7 mouse cellular contexts compared by ENCODE assay signal in the genomic region with DNA sequence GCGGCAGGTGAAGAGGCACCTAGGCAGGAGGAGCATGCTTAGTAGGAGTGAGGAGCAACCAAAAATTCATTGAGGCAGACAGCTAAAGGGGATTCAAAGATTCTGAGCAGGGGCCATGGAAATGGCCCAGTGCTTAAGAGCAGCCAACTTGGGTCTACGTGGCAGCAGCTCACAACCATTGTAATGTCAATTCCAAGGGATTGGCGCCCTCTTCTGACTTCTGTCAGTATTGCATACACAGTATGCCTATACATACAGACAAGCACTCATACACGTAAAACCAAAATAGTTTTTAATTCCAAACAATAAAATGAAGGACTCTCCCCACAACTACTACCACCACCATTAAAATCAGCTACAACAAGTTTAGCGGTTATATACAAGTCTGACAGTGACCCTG.
DNase-seq lines count a peak whose midpoint lies in the region; ATAC-seq and TF ChIP-seq lines count a peak whose summit lies in the region.

No protein-coding gene starts in this region.

- WGBS in kidney, embryonic 16.5 days: 83% methylated on average over 5 of the region's 5 CpGs
- WGBS in lung, postnatal 0 days: 78% methylated on average over 5 of the region's 5 CpGs

- H3K36me3 ChIP-seq in kidney, embryonic 16.5 days (ENCODE audit: insufficient read depth, low read length): no peaks in the 10 kb centered on the region
- H3K36me3 ChIP-seq in MEL (ENCODE audit: control insufficient read depth in 1 of 2, insufficient read depth in 2 of 2, low read length in 2 of 2): no peaks in the 10 kb centered on the region
- no peaks in the 10 kb centered on the region for H3K36me3 ChIP-seq in lung, postnatal 0 days (ENCODE audit: insufficient read depth, low read length)

- no peaks in the 10 kb centered on the region for H3K9me3 ChIP-seq in kidney, embryonic 16.5 days (ENCODE audit: low read length)
- no peaks in the 10 kb centered on the region for H3K9me3 ChIP-seq in MEL (replicated peaks; ENCODE audit: insufficient read depth, low read length)
- H3K9me3 ChIP-seq in lung, postnatal 0 days (ENCODE audit: low read length): no peaks in the 10 kb centered on the region

- H3K27ac ChIP-seq in kidney, embryonic 16.5 days (ENCODE audit: low read length): no peak overlapping the region
- no peak overlapping the region for H3K27ac ChIP-seq in MEL (ENCODE audit: control insufficient read depth, low read depth, low read length)
- H3K27ac ChIP-seq in lung, postnatal 0 days (ENCODE audit: low read length): no peak overlapping the region

- ATAC-seq in kidney, embryonic 16.5 days (ENCODE audit: low FRiP score, low TSS enrichment): no peak
- ATAC-seq in lung, postnatal 0 days: no peak

- peak; percentile 45 to 84 (median 73) for TF ChIP-seq CTCF in MEL (IDR thresholded peaks at IDR 0.05 in 2 of 3, conservative IDR thresholded peaks at IDR 0.05 in 1 of 3; ENCODE audit: control insufficient read depth in 1 of 3, insufficient read depth in 1 of 3, low read depth in 2 of 3, low read length in 3 of 3, poor library complexity in 1 of 3, severe bottlenecking in 1 of 3)
- peak; percentile 70 for TF ChIP-seq CTCF in lung, postnatal 0 days (IDR thresholded peaks at IDR 0.05)

- no peak overlapping the region for H3K4me2 ChIP-seq in kidney, embryonic 16.5 days (replicated peaks; ENCODE audit: low read depth, low read length)
- no peak overlapping the region for H3K4me2 ChIP-seq in lung, postnatal 0 days (replicated peaks; ENCODE audit: low read depth, low read length)

- H3K27me3 ChIP-seq in kidney, embryonic 16.5 days (ENCODE audit: insufficient read depth, low read length): no peaks in the 10 kb centered on the region
- H3K27me3 ChIP-seq in MEL (ENCODE audit: control insufficient read depth in 1 of 2, insufficient read depth in 2 of 2, low read length in 2 of 2): no peaks in the 10 kb centered on the region
- no peaks in the 10 kb centered on the region for H3K27me3 ChIP-seq in lung, postnatal 0 days (replicated peaks; ENCODE audit: insufficient read depth, low read length)

- no peak for TF ChIP-seq POLR2A in MEL (IDR thresholded peaks at IDR 0.05; ENCODE audit: control insufficient read depth in 1 of 2, insufficient read depth in 1 of 2, low read depth in 1 of 2, low read length in 2 of 2, poor library complexity in 1 of 2)

- peak; percentile 10 for DNase-seq in kidney, adult 11 months
- DNase-seq in CD4-positive, CD25-positive, alpha-beta regulatory T cell, adult 2 months (ENCODE audit: low read depth, low spot score): peak; percentile 67
- DNase-seq in MEL (ENCODE audit: low read depth, low spot score): peak; percentile 79
- peak; percentile 38 for DNase-seq in embryo, embryonic 9.5 days (ENCODE audit: extremely low spot score)
- DNase-seq in lung, postnatal 0 days (ENCODE audit: low spot score): peak; percentile 52
- DNase-seq in thymus, postnatal 10 days (ENCODE audit: low spot score in 2 of 2): peak; percentile 17 to 63

- H3K4me1 ChIP-seq in kidney, embryonic 16.5 days (ENCODE audit: insufficient read depth, low read length): 0 out of 2 replicates have a peak, but pooled peaks cover 9% of the 10 kb centered on the region
- no peaks in the 10 kb centered on the region for H3K4me1 ChIP-seq in MEL (ENCODE audit: control insufficient read depth in 1 of 2, insufficient read depth in 2 of 2, low read length in 2 of 2)
- no peaks in the 10 kb centered on the region for H3K4me1 ChIP-seq in lung, postnatal 0 days (ENCODE audit: insufficient read depth, low read depth, low read length)

- H3K9ac ChIP-seq in kidney, embryonic 16.5 days (replicated peaks; ENCODE audit: low read length): no peak overlapping the region
- no peak overlapping the region for H3K9ac ChIP-seq in MEL (ENCODE audit: control insufficient read depth, low read depth, low read length, poor library complexity, severe bottlenecking)
- H3K9ac ChIP-seq in lung, postnatal 0 days (replicated peaks; ENCODE audit: low read depth): no peak overlapping the region

- no peak for TF ChIP-seq EP300 in MEL (IDR thresholded peaks at IDR 0.05; ENCODE audit: low read depth in 1 of 2, low read length in 2 of 2)
- TF ChIP-seq EP300 in lung, postnatal 0 days (IDR thresholded peaks at IDR 0.05): no peak

- H3K79me2 ChIP-seq in MEL (ENCODE audit: control insufficient read depth, insufficient read depth, low read length, poor library complexity): no peaks in the 10 kb centered on the region

- TF ChIP-seq RAD21 in MEL (IDR thresholded peaks at IDR 0.05; ENCODE audit: low read depth, low read length): peak; percentile 88

- no peak overlapping the region for H3K4me3 ChIP-seq in kidney, embryonic 16.5 days (ENCODE audit: low read length)
- no peak overlapping the region for H3K4me3 ChIP-seq in MEL (ENCODE audit: control insufficient read depth in 1 of 2, insufficient read depth in 1 of 2, low read depth in 2 of 2, low read length in 2 of 2)
- H3K4me3 ChIP-seq in lung, postnatal 0 days (ENCODE audit: low read depth, low read length): no peak overlapping the region

TF ChIP-seq in MEL, 35 proteins besides CTCF, POLR2A, EP300 and RAD21:
- TF ChIP-seq KAT2A (conservative IDR thresholded peaks at IDR 0.05; ENCODE audit: low read depth, low read length): no peak
- peak; percentile 94 for TF ChIP-seq ZC3H11A (IDR thresholded peaks at IDR 0.05; ENCODE audit: low read depth, low read length)
- peak; percentile 91 for TF ChIP-seq SMC3 (IDR thresholded peaks at IDR 0.05; ENCODE audit: low read depth, low read length)
- no peak for TF ChIP-seq POLR2AphosphoS2 (IDR thresholded peaks at IDR 0.05; ENCODE audit: low read length)

Comparison
In these comparisons a context has a peak if more than half of its experiments do, and no peak if none do; other contexts are left out.
1. DNase-seq: peak in every context shown above with its lines; median percentile 79 in MEL; 67 in CD4-positive, CD25-positive, alpha-beta regulatory T cell, adult 2 months; 52 in lung, postnatal 0 days; 40 in thymus, postnatal 10 days; 38 in embryo, embryonic 9.5 days; 10 in kidney, adult 11 months.